In the genomic region with DNA sequence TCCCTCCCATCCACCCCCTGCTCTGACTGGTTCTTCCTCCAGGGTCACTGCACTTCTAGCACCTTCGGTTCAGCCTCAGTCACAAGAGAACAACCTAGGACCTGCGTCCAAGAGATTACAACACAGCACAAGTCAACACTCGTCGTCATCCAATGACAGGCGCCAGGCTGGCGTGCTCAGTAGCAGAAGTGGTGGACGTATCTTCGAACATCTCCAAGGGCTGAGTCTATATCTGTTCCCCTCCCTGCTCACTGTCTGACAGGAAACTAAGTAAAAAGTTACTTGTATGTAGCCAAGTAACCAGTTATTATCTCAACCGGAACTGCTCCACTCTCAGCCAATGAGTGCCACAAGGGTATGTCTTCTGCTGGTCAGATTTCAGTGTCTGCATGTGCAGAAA, we compare ENCODE assay signal across 9 mouse cellular contexts. TPM values are rescaled to one million over a fixed set of nuclear protein-coding genes. Genes with fewer than 3 reads are reported as not detected.
DNase-seq lines count a peak whose midpoint lies in the region; ATAC-seq lines count a peak whose summit lies in the region.
"Had no signal": no experiment of that assay in that cellular context is flagged by ENCODE, and none has a peak within 500 bp of the region (broad histone marks: within the 10 kb centered on the region; RNA-seq: fewer than 3 reads in every experiment).

No protein-coding gene starts in this region.

- no peak overlapping the region for H3K27ac ChIP-seq in heart, embryonic 12.5 days (ENCODE audit: poor library complexity, severe bottlenecking)
- H3K27ac ChIP-seq: forebrain, embryonic 10.5 days had no signal

- H3K27me3 ChIP-seq in heart, embryonic 12.5 days (replicated peaks), result no peaks in the 10 kb centered on the region

- no peak overlapping the region for H3K4me3 ChIP-seq in heart, embryonic 12.5 days
- H3K4me3 ChIP-seq: forebrain, embryonic 10.5 days had no signal

- H3K9me3 ChIP-seq in heart, embryonic 12.5 days (replicated peaks), result no peaks in the 10 kb centered on the region
- H3K9me3 ChIP-seq: forebrain, embryonic 10.5 days had no signal

- H3K9ac ChIP-seq in heart, embryonic 12.5 days, result no peak overlapping the region

- no peaks in the 10 kb centered on the region for H3K36me3 ChIP-seq in heart, embryonic 12.5 days
- H3K36me3 ChIP-seq: forebrain, embryonic 10.5 days had no signal

- WGBS in heart, embryonic 12.5 days, result 46% methylated on average over 9 of the region's 9 CpGs

- ATAC-seq in heart, embryonic 12.5 days (ENCODE audit: insufficient number of reproducible peaks, low FRiP score), result peak; percentile 94

- H3K4me1 ChIP-seq in heart, embryonic 12.5 days (replicated peaks), result peaks cover 26% of the 10 kb centered on the region
- H3K4me1 ChIP-seq: forebrain, embryonic 10.5 days had no signal

- no peak overlapping the region for H3K4me2 ChIP-seq in heart, embryonic 12.5 days

- DNase-seq in adrenal gland, adult 2 months, result peak; percentile 60
- no peak for DNase-seq in adrenal gland, postnatal 25 days
- DNase-seq in MEL-GATA-1-ER (ENCODE audit: extremely low read depth, low read depth), result peak; percentile 95
- DNase-seq in lung, postnatal 10 days, result peak; percentile 13
- no peak for DNase-seq in right cerebral cortex, postnatal 14 days
- DNase-seq in layer of hippocampus, adult 8-10 months (ENCODE audit: low spot score in 2 of 2), result no peak
- DNase-seq in kidney, postnatal 36 days, result no peak

RNA-seq across cellular contexts. Expression of a gene that starts 16.9 kb away (rescaled TPM):
- 10 to 100 TPM; 21.1 to 24.2 TPM for total RNA-seq in adrenal gland, adult 2 months (2021)
- 6.8 and 11.5 TPM in 2 replicates for polyA plus RNA-seq in adrenal gland, adult 2 months (2012; rRNA removed)
- 23.2 and 25.2 TPM in 2 replicates for total RNA-seq in adrenal gland, postnatal 25 days (2021)
- polyA plus RNA-seq in heart, embryonic 12.5 days (2016; fragmentation: Nextera tagmentation; extraction: Ambion mirVana), result 22.1 and 22.5 TPM in 2 replicates
- total RNA-seq in layer of hippocampus, adult 8-10 months (2022), result 1 to 10 TPM; 3.9 to 5.0 (median 4.3) TPM

Comparison
In these comparisons a context has a peak if more than half of its experiments do, and no peak if none do; other contexts are left out.
1. DNase-seq: peak in adrenal gland, adult 2 months (single experiment), MEL-GATA-1-ER (single experiment) and lung, postnatal 10 days (single experiment); none in adrenal gland, postnatal 25 days (single experiment), right cerebral cortex, postnatal 14 days (single experiment), layer of hippocampus, adult 8-10 months (0 of 2) and kidney, postnatal 36 days (0 of 2).